Mouse (Mus musculus) small intestine, adult 2 months (tissue): ENCODE data around the gene Ypel4. TPM values are rescaled to one million over a fixed set of nuclear protein-coding genes. Genes with fewer than 3 reads are reported as not detected.

Experiments
- H3K27ac ChIP-seq: fragments of 200-500 bp; 2 replicates; pipeline ENCODE4 v1.5.1; 2012; ENCODE audit warnings: low read depth, low read length, control low read depth, inconsistent platforms; ENCODE audit not compliant: insufficient read depth
- H3K27me3 ChIP-seq: fragments of 200-500 bp; 2 replicates; pipeline ENCODE4 v1.6.1; 2012; ENCODE audit warnings: mild to moderate bottlenecking, moderate library complexity, low read length, inconsistent platforms; ENCODE audit not compliant: control insufficient read depth, insufficient read depth
- H3K36me3 ChIP-seq: fragments of 200-500 bp; 2 replicates; pipeline ENCODE4 v1.6.1; 2012; ENCODE audit warnings: mild to moderate bottlenecking, low read length, control low read depth, inconsistent platforms; ENCODE audit not compliant: control insufficient read depth, insufficient read depth
- H3K4me1 ChIP-seq: fragments of 200-500 bp; 2 replicates; pipeline ENCODE4 v1.6.1; 2012; ENCODE audit warnings: low read length, inconsistent platforms, mixed read lengths; ENCODE audit not compliant: control insufficient read depth, insufficient read depth, insufficient read length
- H3K4me3 ChIP-seq: fragments of 200-500 bp; 2 replicates; pipeline ENCODE4 v1.5.1; 2012; ENCODE audit warnings: low read depth, mild to moderate bottlenecking, control low read depth, inconsistent platforms, low read length, moderate library complexity
- CTCF ChIP-seq: fragments of 200-500 bp; IDR thresholded peaks from 2 replicates; pipeline ENCODE4 v1.5.1; 2012; ENCODE audit warnings: low read depth, mild to moderate bottlenecking, control low read depth, inconsistent platforms, low read length, moderate library complexity, mixed read lengths; ENCODE audit not compliant: insufficient replicate concordance, insufficient read length; ENCODE audit errors: extremely low read depth
- POLR2A ChIP-seq: fragments of 200-500 bp; IDR thresholded peaks from 2 replicates; pipeline ENCODE4 v1.6.1; 2012; ENCODE audit warnings: low read depth, mild to moderate bottlenecking, control low read depth, inconsistent platforms, low read length, moderate library complexity
- WGBS: fragments of 180-500 bp; shearing (Covaris S2); methylation state at CpG from one replicate; pipeline ENCODE4 v1.1.7; 2018; 5-methylcytosine and 5-hydroxymethylcytosine counted together
- polyA plus RNA-seq: library from polyadenylated mRNA; depleted of rRNA; stranded (reverse); fragments of >200 nt; gene quantifications from 2 replicates; pipeline ENCODE4 v1.2.3, GENCODE M21; 2012; rRNA removed

Ypel4 gene
- 0.57 and 2.4 TPM in 2 replicates for polyA plus RNA-seq

GRCm38 (mm10) chr2:84733579-84734300, at the start of gene Ypel4:
TSS of gene Ypel4 (plus strand) at chr2:84734058.
- TF ChIP-seq POLR2A, result no peak
- TF ChIP-seq CTCF, result no peak
- Histone ChIP-seq H3K4me3 (peak within 1 kb of the TSS; percentile 40), H3K4me1 (no peaks in the 10 kb centered on the region; the same call in 1 of the 2 replicates), H3K36me3 (no peaks in the 10 kb centered on the region), H3K27me3 (peaks cover 31% of the 10 kb centered on the region), H3K27ac (no peak within 1 kb of the TSS)
- 3% methylated on average over 8 of the region's 8 CpGs for WGBS

GRCm38 (mm10) chr2:84688080-84688844, 45.6 kb upstream of the Ypel4 start:
- Histone ChIP-seq H3K4me1 (no peaks in the 10 kb centered on the region), H3K36me3 (peaks cover 61% of the 10 kb centered on the region), H3K4me3 (no peak overlapping the region), H3K27ac (no peak overlapping the region), H3K27me3 (no peaks in the 10 kb centered on the region)
- WGBS, result 79% methylated on average over 2 of the region's 2 CpGs
- TF ChIP-seq POLR2A (no peak), CTCF (no peak)

GRCm38 (mm10) chr2:84690050-84690449, 43.8 kb upstream of the Ypel4 start:
- Histone ChIP-seq H3K4me3 (no peak overlapping the region), H3K36me3 (peaks cover 72% of the 10 kb centered on the region), H3K27ac (no peak overlapping the region), H3K4me1 (no peaks in the 10 kb centered on the region), H3K27me3 (no peaks in the 10 kb centered on the region)
- TF ChIP-seq POLR2A (no peak), CTCF (no peak)
- WGBS, result 89% methylated on average over 12 of the region's 12 CpGs

- WGBS, result 82% methylated on average over 5 of the region's 5 CpGs
- Histone ChIP-seq H3K27ac (no peak overlapping the region), H3K27me3 (no peaks in the 10 kb centered on the region), H3K4me3 (no peak overlapping the region), H3K4me1 (no peaks in the 10 kb centered on the region), H3K36me3 (peaks cover 58% of the 10 kb centered on the region)
- TF ChIP-seq POLR2A (no peak), CTCF (no peak)
Observed at GRCm38 (mm10) chr2:84695007-84695695, 38.7 kb upstream of the Ypel4 start.

- 88% methylated on average over 1 of the region's 1 CpGs for WGBS
- no peak overlapping the region for H3K4me3 ChIP-seq
- H3K36me3 ChIP-seq, result peaks cover 29% of the 10 kb centered on the region
Observed at GRCm38 (mm10) chr2:84703497-84703896, 30.4 kb upstream of the Ypel4 start.

GRCm38 (mm10) chr2:84704329-84704728, 29.5 kb upstream of the Ypel4 start:
- peaks cover 30% of the 10 kb centered on the region for H3K36me3 ChIP-seq
- peaks cover 3% of the 10 kb centered on the region; the same call in 1 of the 2 replicates for H3K4me1 ChIP-seq
- H3K27ac ChIP-seq, result peak overlapping the region; percentile 36; the same call in 1 of the 2 replicates
- TF ChIP-seq CTCF (no peak), POLR2A (no peak)
- no peaks in the 10 kb centered on the region for H3K27me3 ChIP-seq
- no peak overlapping the region for H3K4me3 ChIP-seq
- WGBS, result 75% methylated on average over 5 of the region's 5 CpGs

More at GRCm38 (mm10) chr2:84703497-84703896, 30.4 kb upstream of the Ypel4 start:
- TF ChIP-seq CTCF (no peak), POLR2A (no peak)
- no peaks in the 10 kb centered on the region for H3K27me3 ChIP-seq
- H3K4me1 ChIP-seq, result peaks cover 3% of the 10 kb centered on the region; the same call in 1 of the 2 replicates
- H3K27ac ChIP-seq, result no peak overlapping the region

GRCm38 (mm10) chr2:84705295-84705694, 28.6 kb upstream of the Ypel4 start:
- peaks cover 35% of the 10 kb centered on the region for H3K36me3 ChIP-seq
- TF ChIP-seq CTCF (no peak), POLR2A (no peak)
- no peaks in the 10 kb centered on the region for H3K27me3 ChIP-seq
- no peak overlapping the region for H3K4me3 ChIP-seq
- WGBS, result 53% methylated on average over 1 of the region's 1 CpGs
- H3K27ac ChIP-seq, result no peak overlapping the region; the same call in 1 of the 2 replicates
- H3K4me1 ChIP-seq, result peaks cover 3% of the 10 kb centered on the region; the same call in 1 of the 2 replicates
